Mouse (Mus musculus) adrenal gland, adult 2 months (tissue): ENCODE measurements around the gene Pigg. TPM values are rescaled to one million over a fixed set of nuclear protein-coding genes. Genes with fewer than 3 reads are reported as not detected.
"Not testable (repeated sequence)": the region's sequence is repeated elsewhere in the genome, so short reads cannot be mapped to it uniquely, and the experiment has no call there.

ENCODE experiments used
- DNase-seq: peaks from one replicate; pipeline ENCODE4 v3.0.0; 2021
- long read RNA-seq: library from polyadenylated mRNA; stranded (forward); transcript quantifications from one replicate; pipeline ENCODE4 v2.0.0, GENCODE M21; 2021
- polyA plus RNA-seq: library from polyadenylated mRNA; depleted of rRNA; stranded (reverse); fragments of >200 nt; gene quantifications from 2 replicates; pipeline ENCODE4 v1.2.3, GENCODE M21; 2012; rRNA removed
- total RNA-seq, 2 experiments: library from RNA; stranded (reverse); gene quantifications; 2 replicates each; pipeline ENCODE4 v1.2.3; 2021

Pigg gene
- total RNA-seq (10 to 100 TPM; 11.6 to 13.0 TPM), polyA plus RNA-seq (5.7 and 7.6 TPM in 2 replicates)
- long read RNA-seq, full-length matches to known transcripts = 4 of 13 reads
- long read RNA-seq, partial matches to known transcripts = 0 of 13 reads
- long read RNA-seq, other reads (novel, unspliced or antisense) = 9 of 13 reads

GRCm38 (mm10) chr5:108312224-108313064 lies at the start of gene Pigg:
TSS of gene Pigg (plus strand) at chr5:108312609.
- DNase-seq = peak; percentile 97

- DNase-seq = no peak
Observed at GRCm38 (mm10) chr5:108262722-108263121, 49.7 kb upstream of the Pigg start.

DNA sequence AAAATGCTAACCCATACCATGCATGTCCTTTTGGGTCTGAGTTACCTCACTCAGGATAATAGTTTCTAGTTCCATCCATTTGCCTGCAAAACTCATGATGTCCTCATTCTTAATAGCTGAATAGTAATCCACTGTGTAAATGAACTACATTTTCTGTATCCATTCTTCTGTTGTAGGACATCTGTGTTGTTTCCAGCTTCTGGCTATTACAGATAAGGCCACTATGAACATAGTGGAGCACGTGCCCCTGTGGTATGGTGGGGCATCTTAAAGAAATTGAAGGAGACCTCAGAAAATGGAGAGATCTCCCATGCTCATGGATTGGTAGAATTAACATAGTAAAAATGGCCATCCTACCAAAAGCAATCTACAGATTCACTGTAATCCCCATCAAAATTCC lies 48.6 kb upstream of the Pigg start:
- not testable (repeated sequence) for DNase-seq

DNA sequence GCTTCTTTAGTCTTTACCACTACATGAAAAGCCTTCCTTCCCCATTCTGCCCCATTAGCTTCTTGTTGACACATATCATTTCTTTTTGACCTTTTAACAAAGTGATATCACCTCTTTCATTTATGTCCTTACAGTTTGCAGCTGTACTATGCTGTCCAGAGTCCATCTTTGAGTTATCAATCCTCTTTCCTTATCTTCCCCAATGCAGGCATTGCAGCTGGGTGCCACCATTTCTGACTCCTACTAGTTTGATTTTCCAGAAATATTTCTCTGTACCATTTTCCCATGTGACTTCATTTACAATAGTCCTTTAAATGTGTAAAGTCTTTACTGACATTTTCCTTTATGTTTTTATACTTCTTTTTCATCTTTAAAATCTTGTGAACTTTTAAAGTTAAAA lies 45.4 kb upstream of the Pigg start:
- DNase-seq = no peak

DNA sequence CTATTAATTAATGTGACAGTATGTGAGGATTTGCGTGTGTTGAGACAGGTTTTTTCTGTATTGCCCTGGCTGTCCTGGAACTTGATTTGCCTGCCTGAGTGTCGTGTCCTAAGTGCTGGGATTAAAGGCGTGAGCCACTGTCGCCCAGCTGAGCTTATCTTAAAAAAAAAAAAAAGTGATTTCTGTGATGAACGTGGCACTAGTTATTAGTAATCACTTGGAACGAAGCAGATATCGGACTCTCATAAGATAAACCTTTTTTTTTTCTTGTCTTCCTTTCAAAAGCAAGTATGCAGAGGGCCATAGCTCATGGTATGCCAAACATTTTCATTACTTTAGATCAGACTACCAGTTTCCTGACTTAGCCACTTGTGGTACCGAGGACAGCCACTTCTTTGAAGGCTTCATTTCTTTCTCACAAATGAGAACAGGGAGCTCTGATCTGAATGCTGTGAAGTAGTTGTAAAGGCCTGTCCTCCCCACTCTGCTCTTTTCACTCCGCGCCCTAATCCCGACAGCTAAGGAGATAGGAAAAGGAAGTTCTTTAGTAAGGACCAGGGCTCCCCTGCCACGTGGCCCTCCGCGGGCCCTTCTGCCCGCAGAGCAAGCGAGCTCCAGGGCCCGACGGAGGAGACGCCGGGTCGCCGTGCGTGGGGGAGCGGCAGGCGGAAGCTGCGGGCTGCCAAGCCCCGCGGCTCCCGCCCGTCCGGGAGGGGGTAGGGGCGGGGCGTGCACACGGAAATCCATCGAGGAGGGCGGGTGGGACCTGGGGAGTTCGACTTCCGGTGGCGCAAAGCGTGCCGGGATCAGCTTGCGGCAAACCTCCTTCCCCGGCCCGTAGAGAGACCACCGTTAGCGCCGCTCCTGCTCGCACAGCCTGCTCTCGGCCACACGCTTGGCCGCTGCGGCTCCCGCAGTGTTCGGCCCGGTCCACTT lies 44.0 kb upstream of the Pigg start, which contains the start of gene Dr1:
Dr1 (plus strand) TSS at position 771 of the 936 bp plus-strand sequence.
- peak; percentile 95 for DNase-seq

- no peak for DNase-seq
Observed at GRCm38 (mm10) chr5:108269063-108269810, 43.2 kb upstream of the Pigg start.

DNA sequence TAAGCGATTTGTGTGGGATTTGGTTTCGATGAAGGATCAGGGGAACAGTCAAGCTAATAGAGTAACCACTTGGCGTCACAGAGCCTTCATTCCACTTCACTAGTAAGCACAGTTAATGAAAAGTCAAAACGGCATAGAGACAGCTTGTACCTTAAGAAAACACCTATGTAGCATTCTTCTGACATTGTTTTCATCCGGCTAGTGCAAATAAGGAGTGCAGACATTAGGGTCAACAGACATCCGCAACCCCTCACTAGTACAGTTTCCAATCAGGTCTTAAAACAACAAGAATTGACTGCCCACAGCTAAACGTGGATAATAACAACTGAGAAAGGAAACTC lies 42.6 kb upstream of the Pigg start:
- DNase-seq = no peak

- DNase-seq = no peak
Observed at GRCm38 (mm10) chr5:108270415-108270814, 42.0 kb upstream of the Pigg start.

DNA sequence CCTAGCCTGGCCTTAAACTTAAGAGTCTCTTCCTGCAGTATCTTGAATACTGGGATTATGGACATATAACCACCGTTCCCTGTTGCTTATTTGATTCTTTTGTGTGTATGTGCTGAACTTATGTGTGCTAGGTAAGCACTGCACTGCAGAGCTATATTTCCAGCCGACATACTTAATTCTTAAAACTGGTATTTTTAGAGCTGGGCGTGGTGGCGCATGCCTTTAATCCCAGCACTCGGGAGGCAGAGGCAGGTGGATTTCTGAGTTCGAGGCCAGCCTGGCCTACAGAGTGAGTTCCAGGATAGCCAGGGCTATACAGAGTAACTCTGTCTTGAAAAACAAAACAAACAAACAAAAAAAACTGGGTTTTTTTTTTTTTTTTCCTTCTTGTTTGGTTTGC lies 41.1 kb upstream of the Pigg start:
- DNase-seq = not testable (repeated sequence)

DNA sequence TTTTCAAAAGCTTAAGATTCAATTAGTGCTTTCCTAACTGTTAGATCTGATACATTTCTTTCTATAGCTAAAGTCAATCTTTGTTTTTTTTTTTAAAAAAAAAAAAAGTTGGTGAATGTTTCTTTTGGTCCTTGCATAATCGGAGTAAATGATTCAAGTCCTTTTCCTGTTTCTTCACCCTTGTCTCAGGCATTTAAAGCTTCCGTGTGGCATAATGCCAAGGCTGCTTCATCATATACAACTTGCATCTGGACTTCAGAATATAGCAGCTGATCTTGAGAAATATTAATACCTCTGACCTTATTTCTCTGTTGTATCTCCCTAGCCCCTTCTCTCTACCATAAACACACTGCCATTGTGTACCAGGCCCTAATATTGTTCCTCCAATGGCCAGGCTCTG lies 25.5 kb upstream of the Pigg start:
- no peak for DNase-seq

GRCm38 (mm10) chr5:108301567-108301966 lies 10.8 kb upstream of the Pigg start:
- DNase-seq = no peak

DNA sequence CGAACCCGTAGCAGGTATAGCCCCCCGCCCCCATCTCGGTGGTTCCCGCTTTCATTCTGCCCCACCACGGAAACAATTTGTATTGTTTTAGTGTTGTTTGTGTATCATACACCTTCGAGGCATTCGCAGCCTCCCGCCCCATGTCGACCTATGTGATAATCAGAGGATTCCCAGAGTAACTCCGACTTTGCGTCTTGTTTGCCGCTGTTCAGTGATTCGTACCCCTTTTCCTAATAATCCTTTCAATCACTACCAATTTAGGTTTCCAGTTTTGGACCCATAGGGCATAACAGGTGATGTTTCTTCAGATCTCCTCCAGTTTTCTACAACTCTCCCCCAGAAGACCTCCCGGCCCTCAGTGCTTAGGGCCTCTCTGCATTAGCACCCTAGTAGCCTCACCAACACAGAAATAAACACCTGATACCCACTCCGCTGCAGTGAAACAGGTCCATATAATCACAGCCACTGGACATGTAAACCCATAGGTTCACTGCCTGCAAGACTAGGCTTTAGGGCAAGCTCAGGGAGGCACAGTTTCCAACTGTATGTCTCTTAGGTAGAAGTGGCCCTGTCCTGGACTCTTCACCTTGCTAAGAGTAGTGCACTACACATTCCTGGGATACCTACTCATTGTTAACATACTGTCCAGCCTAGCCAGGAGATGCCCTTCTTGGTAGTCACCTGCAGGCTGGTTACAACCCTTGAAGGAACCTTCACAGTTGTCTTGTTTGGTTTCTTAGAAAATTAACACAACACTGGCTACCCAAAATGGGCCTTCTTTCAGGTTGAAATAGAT lies 854 bp downstream of the Pigg start:
- no peak for DNase-seq

DNA sequence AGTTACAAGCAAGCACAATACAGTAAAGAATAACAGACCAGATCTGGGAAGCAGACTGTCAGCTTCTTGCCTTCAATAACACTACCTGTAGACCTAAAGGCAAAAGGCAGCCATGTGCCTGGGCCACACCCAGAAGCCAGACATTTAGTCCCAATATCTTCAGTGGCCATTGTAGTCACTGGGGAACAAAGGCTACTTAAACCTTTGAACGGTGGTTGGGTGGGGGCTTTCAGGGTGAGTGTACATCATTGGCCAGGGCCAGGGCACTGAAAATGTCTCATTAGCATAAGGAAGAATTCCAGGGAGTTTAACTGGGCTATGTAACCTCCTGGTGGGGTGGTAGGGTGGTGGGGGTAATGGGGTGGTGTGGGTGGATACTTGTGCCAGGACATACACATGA lies 18.6 kb downstream of the Pigg start:
- DNase-seq = no peak

DNA sequence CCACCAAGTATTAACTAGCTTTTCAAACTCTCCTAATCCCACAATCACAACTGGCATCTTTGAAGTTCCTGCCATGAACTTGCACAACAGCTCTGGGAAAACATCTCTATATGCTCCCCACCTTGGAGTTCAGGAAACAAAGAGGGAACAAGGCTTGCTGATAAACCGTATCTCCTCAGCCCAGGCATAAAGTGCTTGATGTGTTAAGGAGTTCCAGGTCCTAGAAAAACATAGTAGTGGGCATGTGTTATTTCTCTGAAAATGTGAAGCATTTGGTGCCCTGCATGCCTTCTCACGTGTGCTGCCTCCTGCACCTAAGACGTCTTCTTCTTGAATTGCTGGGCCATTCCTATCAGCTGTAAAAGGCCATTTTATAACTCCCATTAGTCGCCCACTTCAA lies 25.0 kb downstream of the Pigg start:
- no peak for DNase-seq

DNA sequence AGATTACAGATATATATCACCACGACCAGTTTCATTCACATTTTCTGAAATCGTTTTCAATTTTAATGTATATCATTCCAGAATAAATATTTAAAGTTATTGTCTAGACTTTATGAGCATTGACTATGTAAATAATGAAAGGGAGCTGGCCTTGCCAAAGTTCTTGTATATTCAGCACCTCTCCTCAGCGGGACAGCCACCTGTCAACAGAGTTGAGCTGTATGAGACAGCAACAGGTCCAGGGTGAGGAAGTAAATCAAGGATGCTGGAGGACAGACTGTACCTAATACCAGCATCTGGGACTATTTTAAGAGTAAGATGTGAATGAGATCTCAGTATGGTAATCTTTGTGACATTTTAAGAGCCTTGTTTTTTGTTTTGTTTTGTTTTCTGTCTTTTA lies 25.6 kb downstream of the Pigg start:
- DNase-seq = no peak

DNA sequence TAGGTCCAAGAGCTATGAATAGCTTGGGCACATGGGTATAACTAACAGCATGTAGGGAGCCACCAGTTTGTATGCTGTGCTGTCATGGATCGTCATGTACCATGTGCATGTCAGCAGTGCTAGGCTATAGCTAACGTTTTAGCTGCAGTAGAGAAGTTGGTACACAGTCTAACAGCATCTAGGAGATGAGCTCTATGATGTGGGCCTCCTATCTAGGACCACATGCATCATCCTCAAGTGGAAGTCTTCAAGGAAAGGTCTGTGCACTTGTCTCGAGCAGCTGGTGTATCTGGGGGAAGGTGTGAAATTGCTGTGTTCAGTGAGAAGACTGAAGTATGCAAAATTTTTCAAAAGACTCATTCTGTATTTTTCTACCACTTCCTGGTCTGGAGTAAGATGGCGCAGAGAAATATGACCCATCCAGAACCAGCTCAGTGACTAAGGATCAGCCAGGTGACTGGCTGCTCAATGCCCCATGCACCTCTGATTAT lies 31.3 kb downstream of the Pigg start:
- DNase-seq = no peak

- DNase-seq = no peak
Observed at GRCm38 (mm10) chr5:108345313-108346071, 33.1 kb downstream of the Pigg start.

DNA sequence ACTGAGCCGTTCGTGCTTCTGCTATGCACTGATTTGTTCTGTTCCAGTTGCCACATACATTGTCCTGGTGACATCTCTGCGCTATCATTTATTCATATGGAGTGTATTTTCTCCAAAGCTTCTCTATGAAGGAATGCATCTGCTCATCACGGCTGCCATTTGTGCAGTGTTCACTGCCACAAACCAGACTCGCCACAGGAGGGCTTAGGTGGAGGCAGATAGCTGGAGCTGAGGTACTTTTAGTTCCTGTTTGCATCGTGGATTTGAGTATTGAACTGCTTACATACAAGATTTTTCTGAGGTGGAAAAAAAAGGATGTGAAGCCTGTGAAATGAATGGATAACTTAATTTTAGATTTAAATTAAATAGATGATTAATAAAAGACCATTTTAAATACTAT lies 35.4 kb downstream of the Pigg start:
- DNase-seq = no peak

DNA sequence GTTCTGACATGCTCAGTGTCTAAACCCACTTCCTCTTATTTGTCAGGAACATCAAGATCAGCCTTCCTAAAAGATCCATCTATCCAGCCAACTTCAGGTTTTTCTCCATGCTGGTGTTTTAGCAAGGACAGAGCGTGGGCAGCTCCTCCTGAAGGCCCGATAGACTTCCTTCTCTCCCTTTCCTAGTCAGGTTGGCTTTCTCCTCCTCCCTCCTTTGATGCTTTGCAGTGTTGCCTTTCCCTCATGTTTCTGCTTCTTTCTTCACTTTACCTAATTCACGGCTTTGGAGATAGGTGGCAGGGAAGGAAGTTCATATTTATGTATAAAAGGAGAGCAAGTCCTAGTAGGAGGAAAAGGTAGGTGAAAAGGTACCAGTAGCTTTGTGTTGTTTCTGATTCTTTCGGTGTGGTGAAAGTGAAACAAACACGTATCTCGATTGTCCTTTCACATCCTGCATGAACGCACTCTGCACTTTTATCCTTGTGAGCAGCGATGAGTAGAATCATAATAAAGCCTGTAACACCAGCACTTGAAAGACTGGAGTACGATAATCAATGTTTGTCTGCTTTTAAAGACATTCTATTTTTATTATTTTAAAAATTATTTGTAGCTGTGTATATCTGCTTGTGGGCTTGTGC lies 37.2 kb downstream of the Pigg start:
- DNase-seq = no peak

- no peak for DNase-seq
Observed at GRCm38 (mm10) chr5:108354056-108354455, 41.6 kb downstream of the Pigg start.
